Mouse (Mus musculus): ENCODE data around the gene Casp8. TPM values are rescaled to one million over a fixed set of nuclear protein-coding genes. Genes with fewer than 3 reads are reported as not detected.
A peak's percentile ranks its signal among the peaks of the same experiment; 100 is the strongest.
"Not testable (repeated sequence)": the region's sequence is repeated elsewhere in the genome, so short reads cannot be mapped to it uniquely, and the experiment has no call there.

Gene Casp8
- polyA plus RNA-seq, 1 experiment from 2014 or later = 15.4 TPM

- not testable (repeated sequence) for ATAC-seq (ENCODE audit: low read depth); DNase-seq; H3K27me3 ChIP-seq; H3K4me3 ChIP-seq (replicated peaks); H3K9me3 ChIP-seq (replicated peaks); H3K4me2 ChIP-seq; H3K9ac ChIP-seq; H3K27ac ChIP-seq
- Histone ChIP-seq H3K4me1 (replicated peaks) (peaks cover 26% of the 10 kb centered on the region), H3K36me3 (peaks cover 13% of the 10 kb centered on the region)
- WGBS (ENCODE audit: insufficient replicate concordance) = 84% methylated on average over 7 of the region's 7 CpGs
Observed at GRCm38 (mm10) chr1:58800644-58801043, 5.5 kb downstream of the Casp8 start.

- H3K4me3 ChIP-seq (replicated peaks) = peak overlapping the region; percentile 10
- H3K9ac ChIP-seq = peak overlapping the region; percentile 10; the same call in 1 of the 2 replicates
- 62% methylated on average over 8 of the region's 8 CpGs for WGBS (ENCODE audit: insufficient replicate concordance)
- H3K27ac ChIP-seq = peak overlapping the region; percentile 24; the same call in 1 of the 2 replicates
- H3K9me3 ChIP-seq (replicated peaks) = no peaks in the 10 kb centered on the region
- peaks cover 21% of the 10 kb centered on the region for H3K4me1 ChIP-seq (replicated peaks)
- peak overlapping the region; percentile 51 for H3K4me2 ChIP-seq
- no peaks in the 10 kb centered on the region for H3K27me3 ChIP-seq
- DNase-seq (no peak), ATAC-seq (ENCODE audit: low read depth) (no peak)
- peaks cover 14% of the 10 kb centered on the region for H3K36me3 ChIP-seq
Observed at GRCm38 (mm10) chr1:58801558-58802285, 6.5 kb downstream of the Casp8 start.

GRCm38 (mm10) chr1:58802322-58803273 is 7.4 kb downstream of the Casp8 start:
- peak overlapping the region; percentile 35; the same call in 1 of the 2 replicates for H3K27ac ChIP-seq
- peaks cover 21% of the 10 kb centered on the region for H3K36me3 ChIP-seq
- peak overlapping the region; percentile 10; the same call in 1 of the 2 replicates for H3K9ac ChIP-seq
- H3K4me3 ChIP-seq (replicated peaks) = peak overlapping the region; percentile 10
- H3K4me1 ChIP-seq (replicated peaks) = peaks cover 12% of the 10 kb centered on the region
- peak overlapping the region; percentile 51 for H3K4me2 ChIP-seq
- WGBS (ENCODE audit: insufficient replicate concordance) = 51% methylated on average over 18 of the region's 18 CpGs
- no peaks in the 10 kb centered on the region for H3K27me3 ChIP-seq
- DNase-seq (peak; percentile 27), ATAC-seq (ENCODE audit: low read depth) (peak; percentile 72)
- H3K9me3 ChIP-seq (replicated peaks) = no peaks in the 10 kb centered on the region

GRCm38 (mm10) chr1:58803531-58803930 is 8.4 kb downstream of the Casp8 start:
- ATAC-seq (ENCODE audit: low read depth) = no peak
- DNase-seq = no peak
- H3K36me3 ChIP-seq = peaks cover 23% of the 10 kb centered on the region
- no peak overlapping the region for H3K4me2 ChIP-seq
- H3K9me3 ChIP-seq (replicated peaks) = no peaks in the 10 kb centered on the region
- H3K4me1 ChIP-seq (replicated peaks) = peaks cover 10% of the 10 kb centered on the region
- H3K9ac ChIP-seq = no peak overlapping the region
- H3K27ac ChIP-seq = no peak overlapping the region
- H3K4me3 ChIP-seq (replicated peaks) = no peak overlapping the region
- H3K27me3 ChIP-seq = no peaks in the 10 kb centered on the region
- WGBS (ENCODE audit: insufficient replicate concordance) = 64% methylated on average over 6 of the region's 6 CpGs

GRCm38 (mm10) chr1:58806651-58807050 is 11.5 kb downstream of the Casp8 start:
- no peak overlapping the region for H3K4me2 ChIP-seq
- no peak overlapping the region for H3K27ac ChIP-seq
- WGBS (ENCODE audit: insufficient replicate concordance) = 56% methylated on average over 3 of the region's 3 CpGs
- H3K4me1 ChIP-seq (replicated peaks) = peaks cover 9% of the 10 kb centered on the region
- no peaks in the 10 kb centered on the region for H3K9me3 ChIP-seq (replicated peaks)
- ATAC-seq (ENCODE audit: low read depth) = no peak
- H3K36me3 ChIP-seq = peaks cover 10% of the 10 kb centered on the region
- no peaks in the 10 kb centered on the region for H3K27me3 ChIP-seq
- H3K4me3 ChIP-seq (replicated peaks) = no peak overlapping the region
- no peak overlapping the region for H3K9ac ChIP-seq
- no peak for DNase-seq

- Histone ChIP-seq H3K27me3 (no peaks in the 10 kb centered on the region), H3K4me2 (no peak overlapping the region), H3K4me3 (replicated peaks) (no peak overlapping the region), H3K36me3 (peaks cover 53% of the 10 kb centered on the region), H3K9ac (no peak overlapping the region), H3K4me1 (replicated peaks) (no peaks in the 10 kb centered on the region), H3K9me3 (replicated peaks) (no peaks in the 10 kb centered on the region), H3K27ac (no peak overlapping the region)
- WGBS (ENCODE audit: insufficient replicate concordance) = 70% methylated on average over 3 of the region's 3 CpGs
- DNase-seq (no peak), ATAC-seq (ENCODE audit: low read depth) (no peak)
Observed at GRCm38 (mm10) chr1:58826319-58826718, 31.1 kb downstream of the Casp8 start.

- no peak overlapping the region for H3K27ac ChIP-seq
- H3K9me3 ChIP-seq (replicated peaks) = no peaks in the 10 kb centered on the region
- 85% methylated on average over 5 of the region's 5 CpGs for WGBS (ENCODE audit: insufficient replicate concordance)
- no peak overlapping the region for H3K4me3 ChIP-seq (replicated peaks)
- no peaks in the 10 kb centered on the region for H3K27me3 ChIP-seq
- H3K4me1 ChIP-seq (replicated peaks) = no peaks in the 10 kb centered on the region
- no peak overlapping the region for H3K9ac ChIP-seq
- DNase-seq (no peak), ATAC-seq (ENCODE audit: low read depth) (no peak)
- peaks cover 65% of the 10 kb centered on the region for H3K36me3 ChIP-seq
- no peak overlapping the region for H3K4me2 ChIP-seq
Observed at GRCm38 (mm10) chr1:58830741-58831140, 35.6 kb downstream of the Casp8 start.

GRCm38 (mm10) chr1:58832198-58832597 is 37.0 kb downstream of the Casp8 start:
- peaks cover 57% of the 10 kb centered on the region for H3K36me3 ChIP-seq

GRCm38 (mm10) chr1:58856811-58857210 is 61.6 kb downstream of the Casp8 start:
- WGBS (ENCODE audit: insufficient replicate concordance) = 55% methylated on average over 3 of the region's 3 CpGs

More at GRCm38 (mm10) chr1:58832198-58832597, 37.0 kb downstream of the Casp8 start:
- H3K4me2 ChIP-seq = no peak overlapping the region
- H3K9me3 ChIP-seq (replicated peaks) = no peaks in the 10 kb centered on the region
- ATAC-seq (ENCODE audit: low read depth) (no peak), DNase-seq (no peak)
- WGBS (ENCODE audit: insufficient replicate concordance) = 47% methylated on average over 2 of the region's 2 CpGs
- no peak overlapping the region for H3K27ac ChIP-seq
- H3K9ac ChIP-seq = no peak overlapping the region
- no peak overlapping the region for H3K4me3 ChIP-seq (replicated peaks)
- H3K4me1 ChIP-seq (replicated peaks) = no peaks in the 10 kb centered on the region
- no peaks in the 10 kb centered on the region for H3K27me3 ChIP-seq

GRCm38 (mm10) chr1:58859131-58859530 is 64.0 kb downstream of the Casp8 start:
- H3K27ac ChIP-seq; H3K4me3 ChIP-seq (replicated peaks); H3K4me2 ChIP-seq; H3K36me3 ChIP-seq; ATAC-seq (ENCODE audit: low read depth); H3K9ac ChIP-seq; H3K4me1 ChIP-seq (replicated peaks); DNase-seq; H3K27me3 ChIP-seq; H3K9me3 ChIP-seq (replicated peaks): not testable (repeated sequence)
- 69% methylated on average over 4 of the region's 4 CpGs for WGBS (ENCODE audit: insufficient replicate concordance)

More at GRCm38 (mm10) chr1:58856811-58857210, 61.6 kb downstream of the Casp8 start:
- not testable (repeated sequence) for H3K27ac ChIP-seq; ATAC-seq (ENCODE audit: low read depth); H3K36me3 ChIP-seq; DNase-seq; H3K9ac ChIP-seq; H3K27me3 ChIP-seq; H3K4me2 ChIP-seq; H3K9me3 ChIP-seq (replicated peaks); H3K4me3 ChIP-seq (replicated peaks); H3K4me1 ChIP-seq (replicated peaks)

GRCm38 (mm10) chr1:58859738-58860365 is 64.7 kb downstream of the Casp8 start:
- not testable (repeated sequence) for DNase-seq; H3K27ac ChIP-seq; H3K9me3 ChIP-seq (replicated peaks); H3K36me3 ChIP-seq; H3K4me2 ChIP-seq; H3K4me3 ChIP-seq (replicated peaks); ATAC-seq (ENCODE audit: low read depth); H3K9ac ChIP-seq; H3K4me1 ChIP-seq (replicated peaks); H3K27me3 ChIP-seq
- 59% methylated on average over 13 of the region's 13 CpGs for WGBS (ENCODE audit: insufficient replicate concordance)

Measured in liver, embryonic 13.5 days (tissue).